ENCODE assay signal across 9 mouse cellular contexts in genomic region chr10:24591136-24591535, GRCm38 (mm10). TPM values are rescaled to one million over a fixed set of nuclear protein-coding genes. Genes with fewer than 3 reads are reported as not detected.
DNase-seq lines count a peak whose midpoint lies in the region; ATAC-seq lines count a peak whose summit lies in the region.
"Had no signal": no experiment of that assay in that cellular context is flagged by ENCODE, and none has a peak within 500 bp of the region (broad histone marks: within the 10 kb centered on the region; RNA-seq: fewer than 3 reads in every experiment).

No protein-coding gene starts in this region.

- peaks cover 3% of the 10 kb centered on the region; the same call in 1 of the 2 replicates for H3K4me1 ChIP-seq in embryonic facial prominence, embryonic 11.5 days (ENCODE audit: control insufficient read depth, insufficient read depth, low read length)

- H3K9me3 ChIP-seq in embryonic facial prominence, embryonic 11.5 days (replicated peaks; ENCODE audit: control insufficient read depth, low read length): no peaks in the 10 kb centered on the region
- H3K9me3 ChIP-seq: hindbrain, embryonic 15.5 days had no signal

- peak; percentile 43 to 67 for DNase-seq in CD8-positive naive resting alpha-beta T cell, adult 2 months (ENCODE audit: low read depth in 2 of 2, low spot score in 2 of 2)
- peak; percentile 85 for DNase-seq in adrenal gland, postnatal 14 days
- peak; percentile 91 for DNase-seq in embryonic facial prominence, embryonic 11.5 days (ENCODE audit: low spot score)
- DNase-seq in heart, adult 8-10 months (ENCODE audit: low spot score): peak; percentile 81
- DNase-seq in layer of hippocampus, adult 18-20 months (ENCODE audit: low spot score in 2 of 2): peak; percentile 52 to 83
- DNase-seq in lung, postnatal 25 days (ENCODE audit: low spot score): peak; percentile 87
- DNase-seq in right cerebral cortex, adult 18-20 months: peak; percentile 76
- peak; percentile 61 to 66 for DNase-seq in urinary bladder, adult 18-20 months (ENCODE audit: low spot score in 2 of 2)

- H3K9ac ChIP-seq in embryonic facial prominence, embryonic 11.5 days (replicated peaks; ENCODE audit: low read length): no peak overlapping the region
- H3K9ac ChIP-seq: hindbrain, embryonic 15.5 days had no signal

- H3K27ac ChIP-seq in embryonic facial prominence, embryonic 11.5 days (replicated peaks; ENCODE audit: low read depth, low read length): no peak overlapping the region
- H3K27ac ChIP-seq: hindbrain, embryonic 15.5 days had no signal

- WGBS in embryonic facial prominence, embryonic 11.5 days: 22% methylated on average over 4 of the region's 4 CpGs

- ATAC-seq in embryonic facial prominence, embryonic 11.5 days (replicated peaks; ENCODE audit: insufficient number of reproducible peaks, low FRiP score, low TSS enrichment, low read depth): no peak

- no peak overlapping the region for H3K4me2 ChIP-seq in embryonic facial prominence, embryonic 11.5 days (ENCODE audit: low read depth, low read length)
- H3K4me2 ChIP-seq: hindbrain, embryonic 15.5 days had no signal

- no peak overlapping the region for H3K4me3 ChIP-seq in embryonic facial prominence, embryonic 11.5 days (ENCODE audit: low read depth, low read length)
- H3K4me3 ChIP-seq: hindbrain, embryonic 15.5 days had no signal

- no peaks in the 10 kb centered on the region for H3K36me3 ChIP-seq in embryonic facial prominence, embryonic 11.5 days (replicated peaks; ENCODE audit: control insufficient read depth, insufficient read depth, low read depth, low read length)
- H3K36me3 ChIP-seq: hindbrain, embryonic 15.5 days had no signal

- H3K27me3 ChIP-seq in embryonic facial prominence, embryonic 11.5 days (ENCODE audit: control insufficient read depth, insufficient read depth, low read length): no peaks in the 10 kb centered on the region
- H3K27me3 ChIP-seq: hindbrain, embryonic 15.5 days had no signal

RNA-seq across cellular contexts. Expression of gene Ccn2, which starts 4.1 kb away (rescaled TPM):
- 34.8 and 45.0 TPM in 2 replicates for total RNA-seq in adrenal gland, postnatal 14 days (2021)
- 3.1 and 3.7 TPM in 2 replicates for polyA plus RNA-seq in embryonic facial prominence, embryonic 11.5 days (2014; fragmentation: Nextera tagmentation; extraction: Ambion mirVana)
- 100 to 1,000 TPM in 1 of 4 experiments, 10 to 100 TPM in 3; 53.9 to 107 (median 63.8) TPM for total RNA-seq in heart, adult 8-10 months (2022)
- total RNA-seq in layer of hippocampus, adult 18-20 months (2021): 1 to 10 TPM; 7.8 to 9.8 TPM
